Mouse (Mus musculus): ENCODE measurements around the gene Mov10. TPM values are rescaled to one million over a fixed set of nuclear protein-coding genes. Genes with fewer than 3 reads are reported as not detected.

Mov10 gene
- total RNA-seq (2023), result 74.1 and 79.5 TPM in 2 replicates

DNA sequence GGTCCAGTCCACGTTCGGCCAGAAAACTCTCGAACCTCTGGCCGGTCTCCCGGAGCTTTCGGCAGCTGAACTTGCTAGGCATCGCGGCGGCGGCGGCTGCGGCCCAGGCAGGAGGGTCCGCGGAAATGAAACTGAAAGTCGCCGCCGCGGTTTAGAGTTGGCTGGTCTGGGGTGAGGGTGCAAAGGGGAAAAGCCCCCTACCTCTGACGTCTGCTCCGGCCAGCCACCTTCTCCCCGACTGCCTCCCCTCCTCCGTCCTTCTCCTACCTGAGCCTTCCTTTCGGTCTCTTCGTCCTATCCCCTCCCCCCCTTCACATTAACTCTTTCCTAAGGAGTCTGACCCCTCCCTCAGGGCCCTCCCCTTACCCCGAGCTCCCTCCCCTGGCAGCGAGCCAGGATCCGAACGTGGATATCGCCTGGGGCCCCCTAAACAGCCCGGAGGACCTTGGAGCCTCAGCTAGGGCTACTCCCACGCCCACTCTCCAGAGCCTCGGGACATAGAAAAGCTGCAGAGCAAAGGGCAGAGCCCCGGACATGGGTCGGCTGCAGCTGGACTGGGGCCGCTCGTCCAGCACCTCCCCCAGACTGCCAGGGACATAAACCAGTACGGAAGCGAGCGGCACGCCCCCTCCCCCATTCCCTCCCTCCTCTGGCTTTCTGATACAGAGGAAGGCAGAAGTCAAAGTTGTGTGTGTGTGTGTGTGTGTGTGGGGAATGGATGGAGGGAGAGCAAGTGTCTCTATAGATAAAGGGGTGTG is at the start of gene Mov10:
Gene Mov10, minus strand, starts transcription at position 573 of the 758 bp plus-strand sequence.

DNA sequence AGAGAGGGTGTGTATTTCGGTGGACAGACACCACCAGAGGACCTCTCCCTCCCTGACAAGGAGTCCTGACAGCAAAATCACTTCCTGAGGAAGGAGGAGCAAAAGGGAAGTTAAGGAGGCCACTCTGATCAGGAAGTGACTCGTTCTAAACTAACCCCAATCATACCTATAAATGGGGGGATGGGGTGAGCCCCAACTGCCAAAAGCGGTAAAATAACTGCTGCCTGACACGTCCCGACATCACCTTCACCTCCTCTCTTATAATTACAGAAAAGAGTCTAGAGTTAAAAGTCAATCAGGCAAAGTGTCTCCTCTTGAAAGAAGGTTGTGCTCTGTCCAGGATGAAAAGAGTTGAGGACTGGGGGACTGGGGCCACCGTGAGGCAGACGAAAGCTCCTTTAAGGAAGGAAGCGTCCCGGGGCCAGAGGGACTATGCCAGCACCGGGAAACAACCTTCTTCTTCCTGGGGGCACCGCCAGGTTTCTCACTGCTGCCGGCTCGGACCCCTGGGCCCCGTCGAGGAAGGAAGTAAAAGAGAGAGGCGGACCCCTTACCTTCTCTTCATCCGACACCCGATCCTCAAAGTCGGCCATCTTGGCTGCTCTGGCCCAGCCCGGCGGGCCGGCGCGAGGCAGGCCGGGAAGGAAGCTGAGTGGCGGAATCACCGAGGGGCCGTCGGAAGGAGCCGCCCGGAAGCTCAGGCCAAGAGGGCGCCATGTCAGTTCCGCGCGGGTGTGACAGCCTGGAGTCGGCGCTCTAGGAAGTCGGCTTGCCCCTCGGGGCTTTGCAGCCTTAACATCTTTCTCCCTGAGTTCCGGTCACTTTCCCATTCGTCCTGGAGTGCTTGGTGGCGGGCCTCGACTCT is 45.7 kb upstream of the Mov10 start, which contains the start of the genes St7l and Capza1:
Gene St7l, plus strand, starts transcription at position 220 of the 865 bp plus-strand sequence.
Gene Capza1, minus strand, starts transcription at position 720 of the 865 bp plus-strand sequence.

DNA sequence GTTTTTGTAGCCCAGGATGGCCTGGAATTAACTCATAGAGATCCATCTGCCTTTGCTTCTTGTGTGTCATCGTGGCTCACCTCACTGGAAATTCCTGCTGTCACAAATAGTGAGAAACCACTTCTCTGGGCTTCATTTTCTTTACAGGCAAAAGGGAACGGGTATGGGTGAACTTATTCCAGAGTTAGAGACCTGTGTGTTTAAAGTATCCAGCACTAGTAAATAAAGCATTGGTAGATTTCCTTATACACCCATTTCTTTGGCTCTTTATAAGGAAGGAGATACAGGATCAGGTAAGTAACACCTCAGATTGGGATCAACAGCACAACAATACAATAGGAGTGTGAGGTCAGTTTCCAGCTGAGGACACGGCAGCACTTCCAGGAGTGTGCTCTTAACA is 30.3 kb downstream of the Mov10 start, which contains the start of gene Rhoc:
Gene Rhoc, plus strand, starts transcription at position 301 of the 400 bp plus-strand sequence.

DNA sequence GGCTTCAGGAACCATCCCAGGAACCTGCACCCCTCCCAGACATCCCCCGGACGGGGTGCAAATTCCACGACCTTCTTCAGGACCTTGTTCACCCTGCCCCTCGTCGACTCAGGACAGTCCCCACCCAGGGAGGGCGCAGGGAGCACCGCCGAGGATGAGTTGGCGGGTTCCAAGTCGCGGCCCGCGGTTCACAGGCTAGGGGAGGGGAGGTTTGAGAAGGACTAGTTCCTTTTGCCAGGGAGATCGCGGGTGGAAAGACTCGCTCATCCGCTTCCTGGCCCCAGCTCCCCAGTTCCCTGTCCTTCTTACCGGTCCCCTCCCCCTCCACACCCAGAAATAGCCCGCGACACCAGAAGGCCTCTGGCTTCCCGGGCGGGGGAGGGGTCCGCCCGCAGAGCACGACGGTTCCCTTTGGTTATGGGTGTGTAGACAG is 36.9 kb downstream of the Mov10 start, which contains the start of gene Fam19a3:
Gene Fam19a3, minus strand, starts transcription at position 370 of the 433 bp plus-strand sequence.

DNA sequence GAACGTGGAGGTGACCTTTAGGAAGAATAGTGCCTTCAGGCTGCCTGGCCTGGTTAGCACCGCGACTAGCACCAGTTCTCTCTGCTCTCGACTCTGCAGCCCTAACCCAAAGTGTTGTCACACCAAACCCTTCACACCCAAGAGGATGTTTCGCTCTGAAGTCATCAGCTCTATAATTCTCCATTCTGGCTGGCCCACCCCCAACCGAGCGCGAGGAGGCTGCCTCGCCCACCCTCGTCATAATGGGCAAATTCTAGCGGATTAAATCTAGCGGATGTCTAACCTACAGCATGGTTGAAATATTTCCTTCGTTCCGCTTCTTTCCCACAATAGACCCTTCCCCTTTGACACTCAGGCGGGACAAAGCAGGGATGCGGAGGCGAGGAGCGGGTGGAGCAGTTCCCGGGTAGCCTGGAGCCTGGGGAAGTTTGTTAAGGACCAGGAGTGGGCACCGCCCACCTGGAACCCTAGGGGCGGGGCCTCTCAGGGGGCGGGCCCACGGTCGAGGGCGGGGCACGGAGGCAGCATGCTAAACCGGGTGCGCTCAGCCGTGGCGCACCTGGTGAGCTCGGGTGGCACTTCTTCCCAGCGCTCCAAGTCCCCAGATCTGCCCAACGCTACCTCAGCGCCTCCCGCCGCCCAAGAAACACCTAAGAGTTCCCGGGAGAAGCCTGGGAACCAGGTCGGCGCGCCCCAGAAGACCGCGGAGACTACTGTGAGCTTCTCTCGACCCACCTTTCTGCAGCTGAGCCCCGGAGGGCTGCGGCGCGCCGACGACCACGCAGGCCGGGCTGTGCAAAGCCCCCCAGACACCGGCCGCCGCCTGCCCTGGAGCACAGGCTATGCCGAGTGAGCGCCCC is 37.6 kb downstream of the Mov10 start, which contains the start of gene Ppm1j:
Gene Ppm1j, plus strand, starts transcription at position 496 of the 860 bp plus-strand sequence.

Other genes starting within 250 kb of the Mov10 start
- 6.6 and 7.1 TPM in 2 replicates for gene Slc16a1, start 179.9 kb downstream of the Mov10 start, total RNA-seq (2023)
- not detected in 2 replicates for gene Ppm1j, start 37.5 kb downstream of the Mov10 start, total RNA-seq (2023)
- not detected in 2 replicates for gene Fam19a3, start 36.7 kb downstream of the Mov10 start, total RNA-seq (2023)
- 28.4 and 34.2 TPM in 2 replicates for gene Rhoc, start 30.2 kb downstream of the Mov10 start, total RNA-seq (2023)
- 25.8 and 32.1 TPM in 2 replicates for gene St7l, start 45.4 kb upstream of the Mov10 start, total RNA-seq (2023)
- 293 and 362 TPM in 2 replicates for gene Capza1, start 45.9 kb upstream of the Mov10 start, total RNA-seq (2023)
- not detected in 2 replicates for gene Wnt2b, start 143.4 kb upstream of the Mov10 start, total RNA-seq (2023)
- 0.36 and 0.82 TPM in 2 replicates for gene Cttnbp2nl, start 234.6 kb upstream of the Mov10 start, total RNA-seq (2023)
- gene 4930564D02Rik, start 248.3 kb upstream of the Mov10 start, total RNA-seq (2023), result not detected in 2 replicates